Mouse (Mus musculus) bone marrow macrophage, adult 2 months (primary cell): ENCODE measurements at regions not wholly inside any gene's neighbourhood (a gene's known extent, or its start where the extent isn't known, plus 50 kb on each side); places are given as distances from the start of the nearest gene placed in this dataset.

Experiments
- CTCF ChIP-seq: IDR thresholded peaks from 2 replicates; pipeline ENCODE4 v1.5.1; 2012; ENCODE audit warnings: low read depth, mild to moderate bottlenecking, low read length, moderate library complexity
- POLR2A ChIP-seq: IDR thresholded peaks from 2 replicates; pipeline ENCODE4 v1.6.1; 2012; ENCODE audit warnings: mild to moderate bottlenecking, low read depth, low read length, borderline replicate concordance

DNA sequence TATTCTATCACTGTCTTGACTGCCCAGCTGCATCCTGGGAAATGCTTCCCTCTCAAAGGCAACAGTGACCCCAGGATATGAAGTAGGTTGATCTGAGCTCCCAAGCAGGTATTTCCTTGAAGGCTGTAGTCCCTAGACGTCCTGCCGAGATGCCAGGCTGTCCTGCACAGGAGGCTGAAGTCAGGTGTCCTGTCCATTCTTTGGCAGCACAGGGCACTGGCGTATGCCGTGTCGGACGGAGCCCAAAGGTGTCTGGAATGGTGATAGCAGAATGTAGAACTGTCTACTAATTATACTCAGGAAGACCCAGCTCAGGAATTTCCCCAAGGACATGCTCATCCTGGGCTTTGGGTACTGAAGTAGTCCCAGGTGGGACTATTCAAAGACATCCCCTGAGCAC lies 297.3 kb downstream of the Slc4a3 start:
- no peak for TF ChIP-seq CTCF
- TF ChIP-seq POLR2A = no peak
